Mouse (Mus musculus) megakaryocyte-erythroid progenitor cell, adult 5-6 weeks (primary cell): ENCODE measurements around the gene Mad2l1. TPM values are rescaled to one million over a fixed set of nuclear protein-coding genes. Genes with fewer than 3 reads are reported as not detected.

Experiments used
- ATAC-seq: replicated peaks from 2 replicates; pipeline ENCODE4 v1.8.0; 2016; ENCODE audit warnings: mild to moderate bottlenecking, inconsistent platforms; ENCODE audit not compliant: severe bottlenecking, poor library complexity, low FRiP score, low TSS enrichment
- total RNA-seq, 2 experiments: library from RNA; stranded (forward) in 1 of 2; stranded (reverse) in 1 of 2; fragments of 200-1000, 215-1000 nt in 1 of 2; fragments of >200 nt in 1 of 2; fragmentation: Nextera tagmentation in 1 of 2; gene quantifications; 2 replicates each; pipeline ENCODE4 v1.2.3; 2014 to 2017

Gene Mad2l1
- total RNA-seq (2014; fragmentation: Nextera tagmentation) (92.8 and 111 TPM in 2 replicates), total RNA-seq (2017) (104 and 127 TPM in 2 replicates)

DNA sequence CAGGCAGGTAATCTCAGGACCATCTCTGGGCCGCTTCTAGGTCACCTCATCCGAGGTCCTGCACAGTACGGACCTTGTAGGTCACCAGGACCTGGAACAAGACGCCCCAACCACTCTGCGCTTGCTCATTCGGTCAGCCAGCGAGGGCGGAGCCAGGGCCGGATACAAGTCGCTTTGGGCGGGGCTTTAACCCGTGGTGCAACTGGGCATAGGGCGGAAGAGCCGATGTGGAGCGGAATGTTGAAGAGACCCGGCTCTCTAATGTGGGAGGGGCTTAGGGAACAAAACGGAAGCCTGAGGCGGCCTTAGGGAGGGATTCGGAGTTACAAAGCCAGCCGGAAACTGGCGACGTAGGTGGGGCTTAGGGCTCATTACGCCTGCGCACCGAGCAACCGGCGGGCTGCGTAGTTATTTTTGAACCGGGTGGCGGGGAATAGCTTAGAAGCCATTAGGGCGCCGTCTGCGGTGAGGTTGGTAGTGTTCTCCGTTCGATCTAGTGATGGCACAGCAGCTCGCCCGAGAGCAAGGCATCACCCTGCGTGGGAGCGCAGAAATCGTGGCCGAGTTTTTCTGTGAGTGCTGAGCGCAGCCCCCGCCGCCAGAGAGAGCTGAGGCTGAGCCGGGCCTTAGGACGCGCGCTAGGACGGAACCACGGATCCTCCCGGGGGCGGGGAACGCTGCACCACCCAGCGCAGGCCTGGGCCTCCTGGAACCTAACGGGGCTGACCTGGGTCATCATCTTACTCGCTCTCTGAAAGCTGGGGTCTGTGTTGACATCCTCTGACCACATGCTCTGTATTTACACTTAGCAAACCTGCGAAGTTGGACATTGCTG is at the start of gene Mad2l1:
Gene Mad2l1, plus strand, starts transcription at position 363 of the 835 bp plus-strand sequence.
- ATAC-seq = peak; percentile 96

DNA sequence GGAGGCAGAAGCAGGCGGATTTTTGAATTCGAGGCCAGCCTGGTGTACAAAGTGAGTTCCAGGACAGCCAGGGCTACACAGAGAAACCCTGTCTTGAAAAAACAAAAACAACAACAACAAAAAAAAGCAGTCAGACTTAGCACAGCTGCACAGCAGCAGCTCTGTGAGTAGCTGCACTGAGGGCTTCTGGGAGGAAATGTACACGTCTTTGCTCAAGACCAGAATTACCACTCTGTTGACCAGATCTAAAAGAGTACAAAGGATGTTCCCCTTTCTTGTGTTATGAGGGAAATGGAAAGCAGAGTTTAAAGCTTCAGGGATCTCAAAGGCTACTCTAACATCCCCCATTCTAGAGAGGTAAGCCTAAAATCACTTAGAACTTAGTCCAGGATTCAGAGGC is 41.5 kb upstream of the Mad2l1 start:
- no peak for ATAC-seq

DNA sequence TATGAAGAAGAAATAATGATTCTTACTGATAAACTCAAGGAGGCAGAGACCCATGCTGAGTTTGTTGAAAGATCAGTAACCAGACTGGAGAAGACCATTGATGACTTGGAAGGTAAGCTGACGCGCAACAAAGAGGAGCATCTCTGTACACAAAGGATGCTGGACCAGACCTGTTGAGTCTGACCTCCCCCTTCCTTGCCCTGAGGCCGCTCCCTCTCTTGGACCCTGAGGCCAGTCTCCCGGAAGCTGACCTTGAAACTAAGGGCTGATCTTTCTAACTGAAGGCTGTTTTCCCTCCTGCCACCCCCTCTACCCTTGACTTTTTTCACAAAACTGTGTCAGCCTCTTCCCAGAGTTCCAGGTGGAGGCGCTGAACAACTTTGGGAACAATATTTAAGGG is 18.8 kb upstream of the Mad2l1 start:
- no peak for ATAC-seq

DNA sequence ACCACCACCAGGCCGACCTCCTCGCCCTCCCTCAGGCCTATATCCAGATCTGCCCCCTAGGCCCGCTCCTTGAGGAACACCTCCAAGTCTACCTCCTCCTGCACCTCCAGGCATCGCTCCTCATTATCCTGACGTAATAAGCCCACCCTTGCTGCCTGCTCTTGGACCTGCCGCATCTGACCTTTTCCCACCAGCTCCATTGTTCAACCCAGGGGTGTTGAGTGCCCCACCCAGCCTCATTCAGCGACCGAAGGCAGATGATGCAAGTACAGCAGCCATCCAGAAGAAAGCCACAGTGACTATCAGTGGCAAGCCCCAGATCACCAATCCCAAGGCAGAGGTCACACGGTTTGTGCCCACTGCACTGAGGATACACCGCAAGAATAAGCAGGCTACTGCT is 6.8 kb upstream of the Mad2l1 start:
- no peak for ATAC-seq

DNA sequence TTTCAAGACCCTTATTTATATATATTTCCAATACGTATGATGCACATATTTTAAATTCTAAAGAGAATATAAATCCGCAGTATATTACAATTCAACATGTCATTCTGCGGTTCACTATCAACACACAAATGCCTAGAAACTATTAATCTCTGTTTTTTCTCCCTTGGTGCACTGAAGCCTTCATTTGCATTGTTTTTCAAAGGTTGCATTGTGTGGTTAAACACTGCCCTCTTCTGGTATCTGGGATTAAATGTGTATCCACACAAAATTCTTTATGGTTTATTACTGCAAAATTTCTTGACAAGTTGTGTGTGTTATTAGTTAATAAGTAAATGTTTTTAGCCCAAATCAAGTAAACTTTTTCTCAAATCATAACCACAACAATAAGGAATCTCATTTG is 1.9 kb upstream of the Mad2l1 start:
- ATAC-seq = no peak

- no peak for ATAC-seq
These were observed 736 bp upstream of the Mad2l1 start for GRCm38 (mm10) chr6:66534366-66534941.

DNA sequence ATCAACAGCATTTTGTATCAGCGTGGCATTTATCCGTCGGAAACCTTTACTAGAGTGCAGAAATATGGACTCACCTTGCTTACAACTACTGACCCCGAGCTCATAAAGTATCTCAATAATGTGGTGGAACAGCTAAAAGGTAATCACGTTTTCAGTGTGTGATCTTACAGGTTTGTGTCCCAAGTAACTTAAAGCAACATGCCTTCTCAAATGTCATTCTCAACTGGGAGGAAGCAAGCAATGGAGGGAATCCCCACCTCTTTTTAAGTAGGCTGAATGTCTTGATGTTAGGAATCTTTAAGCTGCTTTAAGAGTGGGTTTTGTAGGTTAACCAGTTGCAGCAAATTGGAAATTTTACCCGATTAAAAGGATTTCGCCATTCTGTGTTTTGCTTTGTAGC is 776 bp downstream of the Mad2l1 start:
- no peak for ATAC-seq

DNA sequence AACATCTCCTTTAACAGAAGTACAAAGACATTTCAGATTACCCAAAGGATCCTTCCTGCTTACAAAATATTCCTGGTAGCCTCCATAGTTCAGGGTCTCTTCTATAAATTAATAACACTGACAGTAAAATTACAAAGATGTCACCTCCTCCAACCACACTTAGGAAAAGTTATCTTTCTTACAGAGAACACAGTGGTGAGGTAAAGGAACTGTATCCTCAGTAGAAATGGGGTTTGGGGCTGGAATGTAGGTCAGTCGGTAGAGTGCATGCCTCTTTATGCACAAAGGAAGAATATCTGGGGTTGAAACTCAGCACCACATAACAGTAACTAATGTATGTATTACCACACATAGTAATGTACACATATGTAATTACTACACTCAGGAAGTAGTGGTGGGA is 24.8 kb downstream of the Mad2l1 start, which contains the start of gene Vmn1r32:
Gene Vmn1r32, minus strand, starts transcription at position 101 of the 400 bp plus-strand sequence.
- ATAC-seq = no peak

DNA sequence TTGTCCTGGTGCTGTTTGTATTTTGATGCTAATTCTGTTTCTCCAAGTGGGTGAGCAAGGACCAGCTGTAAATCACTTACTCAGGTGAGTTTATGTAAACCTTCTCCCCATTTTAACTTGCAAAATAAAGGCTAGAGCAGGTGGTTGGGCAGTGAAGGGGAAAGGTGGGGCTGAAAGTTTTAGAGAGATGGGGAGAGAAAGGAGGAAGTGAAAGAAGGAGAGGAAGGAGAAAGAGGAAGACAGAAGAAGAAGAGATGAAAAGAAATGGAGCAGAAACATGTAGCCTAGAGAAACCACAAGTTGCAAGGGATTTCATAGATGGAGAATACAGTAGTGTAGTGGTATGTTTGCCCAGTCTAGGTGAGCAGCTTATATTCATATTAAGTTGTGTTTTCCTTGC is 60.6 kb downstream of the Mad2l1 start:
- no peak for ATAC-seq

Other genes with a start within 250 kb of the Mad2l1 start
- gene Vmn1r32, start 24.7 kb downstream of the Mad2l1 start, total RNA-seq (2014; fragmentation: Nextera tagmentation) = not detected in 2 replicates
- not detected in 2 replicates for gene Vmn1r32, start 24.7 kb downstream of the Mad2l1 start, total RNA-seq (2017)
- gene Vmn1r33, start 82.9 kb downstream of the Mad2l1 start, total RNA-seq (2014; fragmentation: Nextera tagmentation) = not detected in 2 replicates
- gene Vmn1r33, start 82.9 kb downstream of the Mad2l1 start, total RNA-seq (2017) = not detected in 2 replicates
- gene Vmn1r34, start 108.5 kb downstream of the Mad2l1 start, total RNA-seq (2014; fragmentation: Nextera tagmentation) = not detected in 2 replicates
- not detected in 2 replicates for gene Vmn1r34, start 108.5 kb downstream of the Mad2l1 start, total RNA-seq (2017)
- not detected in 2 replicates for gene Vmn1r35, start 150.5 kb downstream of the Mad2l1 start, total RNA-seq (2014; fragmentation: Nextera tagmentation)
- not detected in 2 replicates for gene Vmn1r35, start 150.5 kb downstream of the Mad2l1 start, total RNA-seq (2017)
- not detected in 2 replicates for gene Vmn1r36, start 183.8 kb downstream of the Mad2l1 start, total RNA-seq (2014; fragmentation: Nextera tagmentation)
- gene Vmn1r36, start 183.8 kb downstream of the Mad2l1 start, total RNA-seq (2017) = not detected in 2 replicates
- gene Vmn1r37, start 194.0 kb downstream of the Mad2l1 start, total RNA-seq (2014; fragmentation: Nextera tagmentation) = not detected in 2 replicates
- gene Vmn1r37, start 194.0 kb downstream of the Mad2l1 start, total RNA-seq (2017) = not detected in 2 replicates
- gene Vmn1r38, start 247.2 kb downstream of the Mad2l1 start, total RNA-seq (2014; fragmentation: Nextera tagmentation) = not detected in 2 replicates
- not detected in 2 replicates for gene Vmn1r38, start 247.2 kb downstream of the Mad2l1 start, total RNA-seq (2017)